Mouse (Mus musculus): Measurements from ENCODE around the gene Lsm11.

The Lsm11 gene

GRCm38 (mm10) chr11:45944643-45945156 lies at the start of gene Lsm11:
Gene Lsm11 (minus strand): TSS chr11:45944935.
- DNase-seq (ENCODE audit: extremely low spot score): peak; percentile 96

- DNase-seq (ENCODE audit: extremely low spot score): peak; percentile 2
Measured at GRCm38 (mm10) chr11:45992087-45992486, 47.4 kb upstream of the Lsm11 start.

GRCm38 (mm10) chr11:45991604-45992003 lies 46.9 kb upstream of the Lsm11 start:
- DNase-seq (ENCODE audit: extremely low spot score): peak; percentile 42

GRCm38 (mm10) chr11:45980893-45981253 lies 36.1 kb upstream of the Lsm11 start:
- no peak for DNase-seq (ENCODE audit: extremely low spot score)

- DNase-seq (ENCODE audit: extremely low spot score): peak; percentile 72
Measured at GRCm38 (mm10) chr11:45979946-45980892, 35.5 kb upstream of the Lsm11 start, which contains the start of gene Sox30. Gene Sox30 (plus strand): TSS chr11:45980310.

DNA sequence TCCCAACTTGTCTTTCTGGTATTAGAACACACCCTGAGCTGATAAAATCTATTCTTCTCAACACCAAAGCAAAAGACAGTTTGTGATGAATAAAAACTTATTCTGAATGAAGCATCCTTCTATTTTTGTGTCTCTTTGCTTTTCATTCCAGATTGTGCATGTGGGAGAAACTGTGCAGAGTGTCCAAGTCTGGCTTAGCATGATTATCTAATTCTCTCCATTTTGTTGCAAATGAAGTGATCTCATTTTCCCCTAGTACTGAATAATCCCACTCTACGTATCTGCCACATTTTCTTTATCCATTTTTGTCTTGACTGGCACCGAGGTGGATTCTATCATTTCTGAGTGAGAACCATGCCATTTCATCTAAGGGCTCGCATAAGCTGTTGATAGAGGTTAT lies 31.3 kb upstream of the Lsm11 start:
- no peak for DNase-seq (ENCODE audit: extremely low spot score)

- DNase-seq (ENCODE audit: extremely low spot score): no peak
Measured at GRCm38 (mm10) chr11:45974466-45974865, 29.7 kb upstream of the Lsm11 start.

DNA sequence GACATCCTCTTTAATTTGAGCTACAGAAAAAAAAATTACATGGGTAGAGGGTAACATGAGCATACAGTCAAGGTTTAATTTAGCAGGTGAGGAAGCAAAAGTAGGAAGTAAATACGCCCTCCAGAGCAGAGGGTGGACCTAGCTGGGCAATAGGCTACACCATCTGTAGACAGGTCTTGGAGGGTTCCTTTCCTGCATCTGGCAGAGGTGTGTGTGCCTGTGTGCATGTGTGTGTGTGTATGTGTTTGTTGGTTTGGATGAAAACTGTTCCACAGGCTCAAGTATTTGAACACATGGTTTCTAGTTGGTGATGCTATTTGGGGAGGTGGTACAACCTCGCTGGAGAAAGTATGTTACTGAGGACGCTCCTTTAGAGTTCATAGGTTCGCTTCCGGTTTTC lies 28.9 kb upstream of the Lsm11 start:
- no peak for DNase-seq (ENCODE audit: extremely low spot score)

DNA sequence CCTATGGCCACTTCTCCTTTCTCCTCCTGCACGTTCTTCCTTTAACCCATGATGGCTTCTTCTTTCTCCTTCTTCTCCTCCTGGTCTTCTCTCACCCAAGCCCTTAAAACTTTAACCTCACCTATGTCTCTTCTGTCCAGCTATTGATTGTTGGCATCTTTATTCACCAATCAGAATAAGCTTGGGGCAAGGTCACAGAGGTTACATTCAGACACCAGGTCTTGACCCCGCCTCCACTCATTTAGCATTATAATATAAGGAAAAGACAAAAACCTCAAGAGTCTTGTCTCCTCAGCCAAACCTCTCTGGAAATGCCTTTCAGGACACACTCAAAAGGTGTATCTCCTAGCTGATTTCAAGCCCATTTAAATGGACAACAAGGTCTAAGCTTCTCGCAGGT lies 23.7 kb upstream of the Lsm11 start:
- no peak for DNase-seq (ENCODE audit: extremely low spot score)

DNA sequence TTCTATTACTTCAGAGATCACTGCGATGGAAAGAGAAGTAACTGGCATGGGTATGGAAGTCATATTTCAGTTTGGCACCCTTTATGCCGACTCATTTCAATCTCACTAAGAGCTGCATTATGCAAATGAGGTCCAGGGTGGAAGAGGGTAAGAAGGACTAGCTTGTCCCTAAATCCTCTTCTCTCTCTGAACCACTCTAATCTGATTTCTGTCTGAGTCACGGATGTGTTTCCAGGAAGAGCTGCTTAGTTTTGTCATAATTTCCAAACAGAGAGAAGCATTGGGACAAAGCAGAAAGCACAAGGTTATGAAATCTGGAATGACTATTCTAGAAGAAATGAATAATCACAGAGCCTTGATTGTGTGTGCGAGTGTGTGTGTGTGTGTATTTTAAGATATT lies 22.2 kb upstream of the Lsm11 start:
- no peak for DNase-seq (ENCODE audit: extremely low spot score)

GRCm38 (mm10) chr11:45960003-45960402 lies 15.3 kb upstream of the Lsm11 start:
- no peak for DNase-seq (ENCODE audit: extremely low spot score)

GRCm38 (mm10) chr11:45959598-45959997 lies 14.9 kb upstream of the Lsm11 start:
- DNase-seq (ENCODE audit: extremely low spot score): no peak

GRCm38 (mm10) chr11:45955127-45955627 lies 10.4 kb upstream of the Lsm11 start, which contains the start of gene Thg1l:
Gene Thg1l (minus strand): TSS chr11:45955494.
- DNase-seq (ENCODE audit: extremely low spot score): peak; percentile 93

DNA sequence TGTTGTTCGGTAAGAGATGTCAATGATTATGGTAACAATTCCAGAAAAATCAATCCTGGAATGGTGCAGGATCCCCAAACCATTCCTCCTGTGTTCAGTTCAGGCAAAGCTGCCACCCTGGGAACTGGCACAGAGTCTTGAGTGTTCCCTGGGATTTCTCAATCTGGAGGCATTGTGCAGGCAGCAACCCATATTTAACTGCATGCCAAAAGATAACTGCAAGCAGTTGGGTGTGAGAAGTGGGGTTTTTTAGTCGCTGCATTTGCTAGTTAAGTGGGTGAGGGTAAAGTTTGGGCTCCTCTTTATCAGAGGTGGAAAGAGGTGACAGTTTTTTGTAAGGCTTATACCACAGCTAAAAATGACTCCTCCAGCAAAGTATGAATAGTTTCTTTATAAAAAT lies 2.8 kb upstream of the Lsm11 start:
- no peak for DNase-seq (ENCODE audit: extremely low spot score)

GRCm38 (mm10) chr11:45946796-45947195 lies 2.1 kb upstream of the Lsm11 start:
- no peak for DNase-seq (ENCODE audit: extremely low spot score)

- peak; percentile 29 for DNase-seq (ENCODE audit: extremely low spot score)
Measured at GRCm38 (mm10) chr11:45943891-45944642, 668 bp downstream of the Lsm11 start.

- no peak for DNase-seq (ENCODE audit: extremely low spot score)
Measured at GRCm38 (mm10) chr11:45943108-45943705, 1.5 kb downstream of the Lsm11 start.

GRCm38 (mm10) chr11:45942281-45942680 lies 2.5 kb downstream of the Lsm11 start:
- DNase-seq (ENCODE audit: extremely low spot score): no peak

DNA sequence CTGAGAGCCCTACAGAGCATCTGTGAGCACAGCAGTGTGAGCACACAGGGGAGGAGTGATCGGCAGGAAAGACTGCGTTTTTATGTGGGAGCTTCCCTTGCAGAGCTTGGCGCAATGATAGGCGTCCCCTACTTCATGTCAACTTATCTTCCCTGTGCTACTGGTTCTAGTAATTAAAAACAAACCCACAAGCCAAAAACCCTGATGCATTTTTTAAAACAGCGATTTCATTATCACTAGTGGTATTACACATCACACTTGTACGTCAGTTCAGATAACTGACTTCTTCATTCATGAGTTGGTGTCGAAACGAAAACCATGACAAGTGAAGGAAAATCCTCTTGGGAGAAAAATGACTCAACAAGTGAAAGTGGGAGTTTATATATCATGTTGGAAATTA lies 5.8 kb downstream of the Lsm11 start:
- no peak for DNase-seq (ENCODE audit: extremely low spot score)

GRCm38 (mm10) chr11:45937478-45937877 lies 7.3 kb downstream of the Lsm11 start:
- no peak for DNase-seq (ENCODE audit: extremely low spot score)

GRCm38 (mm10) chr11:45932771-45933170 lies 12.0 kb downstream of the Lsm11 start:
- no peak for DNase-seq (ENCODE audit: extremely low spot score)

DNA sequence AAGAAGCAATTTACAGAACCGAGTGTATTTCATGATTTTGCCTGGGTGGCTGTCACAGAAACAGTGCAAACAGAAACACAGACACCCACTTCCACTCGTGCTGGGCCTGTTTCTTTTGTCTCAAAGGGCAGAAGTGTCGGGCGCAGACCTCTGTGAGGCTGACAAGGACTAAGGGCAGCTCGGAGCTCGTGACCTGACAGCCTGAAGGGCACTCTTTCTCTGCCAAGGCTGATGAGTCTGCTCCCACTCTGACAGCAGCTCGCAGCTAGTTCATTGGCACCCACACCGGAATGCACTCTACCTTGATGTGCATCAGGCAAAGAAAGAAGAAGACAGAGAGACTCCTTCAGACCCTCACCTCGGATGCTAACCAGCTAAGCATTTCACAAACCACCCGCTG lies 15.2 kb downstream of the Lsm11 start:
- no peak for DNase-seq (ENCODE audit: extremely low spot score)

Measured in embryo, embryonic 9.5 days (tissue).